Mouse (Mus musculus) ES-Bruce4 (cell line): ENCODE measurements around the gene Rab5c.

Experiments
- CTCF ChIP-seq: IDR thresholded peaks from one replicate; pipeline ENCODE4 v1.8.1; 2011; ENCODE audit warnings: low read depth, low read length
- POLR2A ChIP-seq: IDR thresholded peaks from one replicate; pipeline ENCODE4 v1.8.1; 2011; ENCODE audit warnings: low read length; ENCODE audit not compliant: insufficient read depth

- TF ChIP-seq CTCF = no peak
- no peak for TF ChIP-seq POLR2A
These were observed 47.6 kb downstream of the Rab5c start for GRCm38 (mm10) chr11:100690389-100690788.
